Mouse (Mus musculus): ENCODE results near the gene Hist1h1b. TPM values are rescaled to one million over a fixed set of nuclear protein-coding genes. Genes with fewer than 3 reads are reported as not detected.
"Not testable (repeated sequence)": the region's sequence is repeated elsewhere in the genome, so short reads cannot be mapped to it uniquely, and the experiment has no call there.

Gene Hist1h1b
- polyA plus RNA-seq, 1 experiment, result 1.7 TPM

DNA sequence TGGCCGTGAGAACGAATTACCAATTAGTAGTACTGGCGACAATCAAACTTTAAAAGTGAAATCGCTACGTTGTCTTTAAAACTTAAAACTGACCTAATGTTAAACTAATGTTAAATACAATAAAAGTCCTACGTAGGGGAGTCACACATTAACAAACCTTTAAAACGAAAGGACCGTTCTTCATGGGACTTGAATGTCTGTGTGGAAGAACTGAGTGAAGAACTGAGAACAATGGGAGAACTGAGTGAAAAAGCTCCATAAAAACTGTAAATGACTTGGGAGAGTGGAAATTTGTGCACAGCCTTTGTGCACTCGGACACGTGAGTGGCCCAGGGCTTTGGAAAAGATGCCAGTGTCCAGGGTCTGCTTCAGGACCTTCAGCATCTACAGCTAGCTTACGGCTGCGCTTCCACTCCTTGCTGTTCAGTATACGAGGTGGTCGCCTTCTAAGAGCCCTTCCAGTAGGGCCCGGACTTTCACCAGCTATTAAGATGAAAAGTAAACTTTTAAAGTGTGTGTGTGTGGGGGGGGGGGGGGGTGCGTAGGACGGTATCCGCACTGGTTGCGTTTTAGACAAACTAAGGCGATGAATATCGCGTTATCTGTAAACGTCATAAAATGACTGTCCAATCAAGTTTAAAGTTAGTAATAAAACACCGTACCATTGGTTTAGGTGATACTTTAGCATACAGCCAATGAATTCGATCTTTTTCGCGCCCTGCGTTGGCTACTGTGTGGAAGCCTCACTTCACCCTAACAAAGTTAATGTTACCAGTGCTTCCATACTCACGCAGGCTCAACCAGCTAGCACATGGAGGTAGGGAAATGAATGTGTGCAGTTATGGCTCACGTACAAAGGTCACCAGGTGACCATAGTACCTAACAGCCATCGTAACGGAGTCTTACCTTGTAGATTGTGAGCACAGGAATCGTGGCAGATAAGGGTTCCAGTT lies 1.3 kb downstream of the Hist1h1b start:
- Histone ChIP-seq H3K4me2 (ENCODE audit: low read depth) (peak overlapping the region; percentile 95), H3K36me3 (ENCODE audit: control insufficient read depth, insufficient read depth) (peaks cover 2% of the 10 kb centered on the region), H3K27me3 (ENCODE audit: control insufficient read depth, insufficient read depth, insufficient read length) (no peaks in the 10 kb centered on the region), H3K4me3 (peak overlapping the region; percentile 58), H3K79me2 (ENCODE audit: control insufficient read depth, insufficient read depth) (no peaks in the 10 kb centered on the region), H3ac (ENCODE audit: control insufficient read depth, insufficient read length) (peak overlapping the region; percentile 30)
- TF ChIP-seq POLR2AphosphoS2 (IDR thresholded peaks at IDR 0.05; ENCODE audit: insufficient read length, low read depth) (peak; percentile 98), E2F4 (IDR thresholded peaks at IDR 0.05; ENCODE audit: insufficient read depth) (peak; percentile 92), POLR2A (IDR thresholded peaks at IDR 0.05; ENCODE audit: insufficient read length, low read depth) (peak; percentile 93), USF1 (IDR thresholded peaks at IDR 0.05; ENCODE audit: low read depth) (no peak)

DNA sequence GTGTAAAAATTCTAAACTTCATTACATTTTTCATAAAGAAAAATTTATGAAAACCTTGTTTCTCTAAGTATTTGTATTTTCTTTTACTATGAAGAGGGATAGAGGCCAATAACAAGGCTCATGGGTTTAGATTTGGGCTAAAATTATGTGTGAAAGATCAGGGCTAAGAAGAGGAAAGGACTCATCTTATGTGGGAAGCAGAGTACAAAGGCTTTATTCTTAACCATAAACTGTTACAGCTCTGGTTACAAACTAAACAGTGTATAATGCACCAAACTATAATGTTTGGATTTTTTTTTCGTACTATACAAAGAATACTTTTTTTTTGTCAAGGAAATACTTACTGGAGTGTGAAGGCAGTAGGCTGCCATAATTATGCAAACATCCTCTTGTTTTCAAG lies 24.7 kb downstream of the Hist1h1b start:
- H3K27me3 ChIP-seq (ENCODE audit: control insufficient read depth, insufficient read depth, insufficient read length), result no peaks in the 10 kb centered on the region
- H3K4me3 ChIP-seq, result peak overlapping the region; percentile 24
- peak overlapping the region; percentile 71 for H3K4me2 ChIP-seq (ENCODE audit: low read depth)
- TF ChIP-seq POLR2AphosphoS2 (IDR thresholded peaks at IDR 0.05; ENCODE audit: insufficient read length, low read depth) (no peak), MYOD1 (IDR thresholded peaks at IDR 0.05; ENCODE audit: control insufficient read depth in 1 of 3, insufficient read length in 2 of 3, low read depth in 2 of 3) (no peak), MYOG (IDR thresholded peaks at IDR 0.05; ENCODE audit: control insufficient read depth in 1 of 3, insufficient read depth in 1 of 3, insufficient read length in 2 of 3, low read depth in 2 of 3) (no peak), MAX (IDR thresholded peaks at IDR 0.05; ENCODE audit: low read depth) (no peak), E2F4 (IDR thresholded peaks at IDR 0.05; ENCODE audit: insufficient read depth) (no peak), TCF3 (IDR thresholded peaks at IDR 0.05; ENCODE audit: insufficient read length, low read depth) (no peak), SRF (IDR thresholded peaks at IDR 0.05; ENCODE audit: control insufficient read depth, insufficient read length, low read depth) (no peak), REST (IDR thresholded peaks at IDR 0.05; ENCODE audit: insufficient read depth, insufficient read length) (no peak), CEBPB (IDR thresholded peaks at IDR 0.05; ENCODE audit: insufficient read depth, poor library complexity, severe bottlenecking) (no peak), POLR2A (IDR thresholded peaks at IDR 0.05; ENCODE audit: insufficient read length, low read depth) (no peak), TCF12 (IDR thresholded peaks at IDR 0.05; ENCODE audit: insufficient read depth, poor library complexity, severe bottlenecking) (no peak), USF1 (IDR thresholded peaks at IDR 0.05; ENCODE audit: low read depth) (no peak)
- no peak overlapping the region for H3ac ChIP-seq (ENCODE audit: control insufficient read depth, insufficient read length)
- no peaks in the 10 kb centered on the region for H3K79me2 ChIP-seq (ENCODE audit: control insufficient read depth, insufficient read depth)
- H3K36me3 ChIP-seq (ENCODE audit: control insufficient read depth, insufficient read depth), result no peaks in the 10 kb centered on the region

DNA sequence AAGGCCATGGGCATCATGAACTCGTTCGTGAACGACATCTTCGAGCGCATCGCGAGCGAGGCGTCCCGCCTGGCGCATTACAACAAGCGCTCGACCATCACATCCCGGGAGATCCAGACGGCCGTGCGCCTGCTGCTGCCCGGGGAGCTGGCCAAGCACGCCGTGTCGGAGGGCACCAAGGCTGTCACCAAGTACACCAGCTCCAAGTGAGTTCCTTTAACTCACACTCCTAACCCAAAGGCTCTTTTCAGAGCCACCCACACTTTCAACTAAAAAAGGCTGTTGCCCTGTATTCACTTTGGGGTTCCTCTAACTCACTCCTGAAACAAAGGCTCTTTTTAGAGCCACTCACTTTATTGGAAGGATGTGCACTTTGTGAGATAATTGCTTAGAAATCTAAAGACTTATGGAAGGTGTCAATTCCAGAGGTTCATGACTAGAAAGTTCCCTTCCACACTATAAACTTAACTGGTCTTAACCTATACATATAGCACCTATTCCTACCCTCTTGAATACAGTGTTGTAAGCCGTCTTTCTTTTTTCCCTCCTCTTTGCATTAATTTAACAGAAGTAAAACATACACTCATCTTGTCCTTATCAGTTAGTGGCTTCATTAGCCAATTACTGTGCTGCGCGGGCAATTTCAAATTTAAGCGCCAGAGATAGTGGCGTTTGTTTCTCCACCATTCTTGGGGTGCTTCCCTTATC lies 26.0 kb downstream of the Hist1h1b start:
- H3K36me3 ChIP-seq (ENCODE audit: control insufficient read depth, insufficient read depth); H3K79me2 ChIP-seq (ENCODE audit: control insufficient read depth, insufficient read depth); H3ac ChIP-seq (ENCODE audit: control insufficient read depth, insufficient read length); H3K27me3 ChIP-seq (ENCODE audit: control insufficient read depth, insufficient read depth, insufficient read length): not testable (repeated sequence)
- Histone ChIP-seq H3K4me2 (ENCODE audit: low read depth) (peak overlapping the region; percentile 71), H3K4me3 (peak overlapping the region; percentile 24)
- TF ChIP-seq E2F4 (IDR thresholded peaks at IDR 0.05; ENCODE audit: insufficient read depth), result peak; percentile 93
- TF ChIP-seq POLR2AphosphoS2 (IDR thresholded peaks at IDR 0.05; ENCODE audit: insufficient read length, low read depth), result peak; percentile 67

DNA sequence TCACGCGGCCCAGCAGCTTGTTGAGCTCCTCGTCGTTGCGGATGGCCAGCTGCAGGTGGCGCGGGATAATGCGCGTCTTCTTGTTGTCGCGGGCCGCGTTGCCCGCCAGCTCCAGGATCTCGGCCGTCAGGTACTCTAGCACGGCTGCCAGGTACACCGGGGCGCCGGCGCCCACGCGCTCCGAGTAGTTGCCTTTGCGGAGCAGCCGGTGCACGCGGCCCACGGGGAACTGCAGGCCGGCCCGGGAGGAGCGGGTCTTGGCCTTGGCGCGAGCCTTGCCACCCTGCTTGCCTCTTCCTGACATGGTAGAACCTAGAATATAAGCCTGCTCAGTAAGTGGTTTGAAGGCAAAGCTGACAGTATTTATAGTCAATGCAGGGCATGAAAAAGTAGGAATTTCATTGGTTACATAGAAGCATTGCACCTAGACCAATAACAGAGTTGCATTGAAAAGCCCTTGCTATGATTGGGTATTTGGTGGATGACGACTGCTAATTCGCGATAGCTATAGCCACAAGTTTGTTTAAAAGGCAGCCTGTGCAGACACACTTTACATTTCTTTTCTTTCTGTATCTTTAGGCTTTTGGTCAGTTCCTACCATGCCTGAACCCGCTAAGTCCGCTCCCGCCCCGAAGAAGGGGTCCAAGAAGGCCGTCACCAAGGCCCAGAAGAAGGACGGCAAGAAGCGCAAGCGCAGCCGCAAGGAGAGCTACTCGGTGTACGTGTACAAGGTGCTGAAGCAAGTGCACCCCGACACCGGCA lies 26.7 kb downstream of the Hist1h1b start, which contains the start of the genes Hist1h2ak and Hist1h2bn:
Hist1h2ak (minus strand) TSS at position 304 of the 762 bp plus-strand sequence.
Hist1h2bn (plus strand) TSS at position 600 of the 762 bp plus-strand sequence.
- peaks cover 10% of the 10 kb centered on the region for H3K79me2 ChIP-seq (ENCODE audit: control insufficient read depth, insufficient read depth)
- peak within 1 kb of the TSS; percentile 24 for H3K4me3 ChIP-seq
- not testable (repeated sequence) for H3K27me3 ChIP-seq (ENCODE audit: control insufficient read depth, insufficient read depth, insufficient read length); H3K36me3 ChIP-seq (ENCODE audit: control insufficient read depth, insufficient read depth); H3ac ChIP-seq (ENCODE audit: control insufficient read depth, insufficient read length)
- TF ChIP-seq POLR2AphosphoS2 (IDR thresholded peaks at IDR 0.05; ENCODE audit: insufficient read length, low read depth), result peak; percentile 96
- TF ChIP-seq POLR2A (IDR thresholded peaks at IDR 0.05; ENCODE audit: insufficient read length, low read depth), result peak; percentile 91
- H3K4me2 ChIP-seq (ENCODE audit: low read depth), result peak within 1 kb of the TSS; percentile 74

DNA sequence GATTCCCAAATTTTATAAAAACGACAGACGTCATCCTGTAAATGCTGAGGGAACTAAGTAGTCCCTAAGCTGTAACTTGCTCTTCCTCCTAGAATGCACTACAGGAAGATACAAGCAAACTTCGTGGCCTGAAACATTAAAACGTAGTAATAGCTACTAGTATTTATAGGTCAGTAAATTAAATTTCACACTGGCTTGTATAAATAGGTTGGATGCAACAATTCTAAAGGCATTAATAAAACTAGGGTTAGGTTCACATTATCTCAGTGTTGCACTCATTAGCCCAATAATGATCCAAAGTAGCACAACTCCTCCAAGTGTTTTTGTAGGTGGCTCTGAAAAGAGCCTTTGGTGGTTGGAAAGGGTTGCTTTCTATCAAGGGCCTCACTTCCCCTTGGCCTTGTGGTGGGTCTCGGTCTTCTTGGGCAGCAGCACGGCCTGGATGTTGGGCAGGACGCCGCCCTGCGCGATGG lies 27.3 kb downstream of the Hist1h1b start:
- Histone ChIP-seq H3ac (ENCODE audit: control insufficient read depth, insufficient read length) (no peak overlapping the region), H3K4me3 (peak overlapping the region; percentile 24), H3K4me2 (ENCODE audit: low read depth) (peak overlapping the region; percentile 74), H3K36me3 (ENCODE audit: control insufficient read depth, insufficient read depth) (no peaks in the 10 kb centered on the region), H3K27me3 (ENCODE audit: control insufficient read depth, insufficient read depth, insufficient read length) (no peaks in the 10 kb centered on the region), H3K79me2 (ENCODE audit: control insufficient read depth, insufficient read depth) (peaks cover 16% of the 10 kb centered on the region)
- TF ChIP-seq TCF12 (IDR thresholded peaks at IDR 0.05; ENCODE audit: insufficient read depth, poor library complexity, severe bottlenecking), result no peak
- no peak for TF ChIP-seq MYOG (IDR thresholded peaks at IDR 0.05; ENCODE audit: control insufficient read depth in 1 of 3, insufficient read depth in 1 of 3, insufficient read length in 2 of 3, low read depth in 2 of 3)
- TF ChIP-seq USF1 (IDR thresholded peaks at IDR 0.05; ENCODE audit: low read depth), result no peak
- no peak for TF ChIP-seq REST (IDR thresholded peaks at IDR 0.05; ENCODE audit: insufficient read depth, insufficient read length)
- no peak for TF ChIP-seq TCF3 (IDR thresholded peaks at IDR 0.05; ENCODE audit: insufficient read length, low read depth)
- no peak for TF ChIP-seq POLR2A (IDR thresholded peaks at IDR 0.05; ENCODE audit: insufficient read length, low read depth)
- TF ChIP-seq E2F4 (IDR thresholded peaks at IDR 0.05; ENCODE audit: insufficient read depth), result no peak
- no peak for TF ChIP-seq CEBPB (IDR thresholded peaks at IDR 0.05; ENCODE audit: insufficient read depth, poor library complexity, severe bottlenecking)
- TF ChIP-seq MAX (IDR thresholded peaks at IDR 0.05; ENCODE audit: low read depth), result no peak
- no peak for TF ChIP-seq SRF (IDR thresholded peaks at IDR 0.05; ENCODE audit: control insufficient read depth, insufficient read length, low read depth)
- no peak for TF ChIP-seq POLR2AphosphoS2 (IDR thresholded peaks at IDR 0.05; ENCODE audit: insufficient read length, low read depth)
- TF ChIP-seq MYOD1 (IDR thresholded peaks at IDR 0.05; ENCODE audit: control insufficient read depth in 1 of 3, insufficient read length in 2 of 3, low read depth in 2 of 3), result no peak
